Mouse (Mus musculus) midbrain, embryonic 14.5 days (tissue): ENCODE measurements at regions not wholly inside any gene's neighbourhood (a gene's known extent, or its start where the extent isn't known, plus 50 kb on each side); places are given as distances from the start of the nearest gene placed in this dataset.

Experiments
- ATAC-seq: fragments of 200-750 bp; cut with Nextera tagmentation; 2 replicates; pipeline ENCODE4 v1.8.0; 2017; ENCODE audit warnings: moderate number of reproducible peaks, moderate library complexity; ENCODE audit not compliant: low FRiP score, low TSS enrichment
- DNase-seq: peaks from one replicate; pipeline ENCODE4 v3.0.0-alpha.2; 2015
- H3K27ac ChIP-seq: fragments of 300-500 bp; sonication (generic); replicated peaks from 2 replicates; pipeline ENCODE4 v1.5.1; 2014; ENCODE audit warnings: mild to moderate bottlenecking, low read depth, low read length, moderate library complexity
- H3K27me3 ChIP-seq: fragments of 300-500 bp; sonication (generic); 2 replicates; pipeline ENCODE4 v1.6.1; 2014; ENCODE audit warnings: low read length, control low read depth, mixed read lengths; ENCODE audit not compliant: control insufficient read depth, insufficient read depth
- H3K36me3 ChIP-seq: fragments of 300-500 bp; sonication (generic); 2 replicates; pipeline ENCODE4 v1.6.1; 2014; ENCODE audit warnings: low read length, control low read depth; ENCODE audit not compliant: control insufficient read depth, insufficient read depth
- H3K4me1 ChIP-seq: fragments of 300-500 bp; sonication (generic); 2 replicates; pipeline ENCODE4 v1.6.1; 2014; ENCODE audit warnings: mild to moderate bottlenecking, antibody characterized with exemption, low read length, control low read depth; ENCODE audit not compliant: control insufficient read depth, insufficient read depth
- H3K4me2 ChIP-seq: fragments of 300-500 bp; sonication (generic); 2 replicates; pipeline ENCODE4 v1.6.1; 2014; ENCODE audit warnings: mild to moderate bottlenecking, low read length, moderate library complexity
- H3K4me3 ChIP-seq: fragments of 300-500 bp; sonication (generic); replicated peaks from 2 replicates; pipeline ENCODE4 v1.5.1; 2014; ENCODE audit warnings: low read depth, low read length
- H3K9ac ChIP-seq: fragments of 300-500 bp; sonication (generic); replicated peaks from 2 replicates; pipeline ENCODE4 v1.6.1; 2014; ENCODE audit warnings: mild to moderate bottlenecking, low read length, moderate library complexity
- H3K9me3 ChIP-seq: fragments of 300-500 bp; sonication (generic); 2 replicates; pipeline ENCODE4 v1.6.1; 2016; ENCODE audit warnings: low read length, control low read depth, mixed read lengths; ENCODE audit not compliant: control insufficient read depth
- WGBS: fragments of 180-500 bp; shearing (Covaris S2); extraction: QIAGEN DNeasy Blood & Tissue Kit; methylation state at CpG from one replicate; pipeline ENCODE4 v1.1.7; 2014; 5-methylcytosine and 5-hydroxymethylcytosine counted together

- no peak overlapping the region for H3K27ac ChIP-seq
- H3K4me1 ChIP-seq, result no peaks in the 10 kb centered on the region
- H3K9ac ChIP-seq, result no peak overlapping the region
- ATAC-seq, result no peak
- no peaks in the 10 kb centered on the region for H3K9me3 ChIP-seq
- no peaks in the 10 kb centered on the region for H3K36me3 ChIP-seq
- no peak for DNase-seq
- H3K27me3 ChIP-seq, result no peaks in the 10 kb centered on the region
- H3K4me2 ChIP-seq, result no peak overlapping the region
- WGBS, result 94% methylated on average over 3 of the region's 3 CpGs
- no peak overlapping the region for H3K4me3 ChIP-seq
Observed at GRCm38 (mm10) chr14:105950924-105951323, 54.3 kb upstream of the Spry2 start.

GRCm38 (mm10) chr14:105955082-105955481 is 58.5 kb upstream of the Spry2 start:
- ATAC-seq, result no peak
- H3K4me3 ChIP-seq, result no peak overlapping the region

GRCm38 (mm10) chr14:105956796-105957195 is 60.2 kb upstream of the Spry2 start:
- no peak for ATAC-seq
- Histone ChIP-seq H3K9me3 (no peaks in the 10 kb centered on the region), H3K4me1 (no peaks in the 10 kb centered on the region), H3K9ac (no peak overlapping the region), H3K4me3 (no peak overlapping the region), H3K27ac (no peak overlapping the region), H3K27me3 (no peaks in the 10 kb centered on the region), H3K4me2 (no peak overlapping the region), H3K36me3 (no peaks in the 10 kb centered on the region)
- WGBS, result 94% methylated on average over 4 of the region's 4 CpGs
- no peak for DNase-seq

More at GRCm38 (mm10) chr14:105955082-105955481, 58.5 kb upstream of the Spry2 start:
- Histone ChIP-seq H3K9me3 (no peaks in the 10 kb centered on the region), H3K9ac (no peak overlapping the region), H3K36me3 (no peaks in the 10 kb centered on the region), H3K4me1 (no peaks in the 10 kb centered on the region), H3K4me2 (no peak overlapping the region), H3K27ac (no peak overlapping the region), H3K27me3 (no peaks in the 10 kb centered on the region)
- WGBS, result 91% methylated on average over 11 of the region's 11 CpGs
- DNase-seq, result no peak

- H3K36me3 ChIP-seq, result no peaks in the 10 kb centered on the region
- H3K9me3 ChIP-seq, result no peaks in the 10 kb centered on the region
- DNase-seq, result no peak
- no peak overlapping the region for H3K27ac ChIP-seq
- no peak for ATAC-seq
- no peak overlapping the region for H3K9ac ChIP-seq
- WGBS, result 95% methylated on average over 7 of the region's 7 CpGs
- no peaks in the 10 kb centered on the region for H3K4me1 ChIP-seq
- H3K4me3 ChIP-seq, result no peak overlapping the region
- no peaks in the 10 kb centered on the region for H3K27me3 ChIP-seq
- H3K4me2 ChIP-seq, result no peak overlapping the region
Observed at GRCm38 (mm10) chr14:105958005-105958404, 61.4 kb upstream of the Spry2 start.

- DNase-seq (peak; percentile 15), ATAC-seq (no peak)
- no peaks in the 10 kb centered on the region for H3K4me1 ChIP-seq
- H3K4me2 ChIP-seq, result no peak overlapping the region
- H3K36me3 ChIP-seq, result no peaks in the 10 kb centered on the region
- H3K27ac ChIP-seq, result no peak overlapping the region
- no peak overlapping the region for H3K9ac ChIP-seq
- 81% methylated on average over 15 of the region's 15 CpGs for WGBS
- no peak overlapping the region for H3K4me3 ChIP-seq
- H3K9me3 ChIP-seq, result no peaks in the 10 kb centered on the region
- H3K27me3 ChIP-seq, result no peaks in the 10 kb centered on the region
Observed at GRCm38 (mm10) chr14:105979544-105980323, 83.1 kb upstream of the Spry2 start.

GRCm38 (mm10) chr14:105980324-105980680 is 83.7 kb upstream of the Spry2 start:
- H3K27me3 ChIP-seq, result no peaks in the 10 kb centered on the region
- 57% methylated on average over 5 of the region's 5 CpGs for WGBS
- H3K4me3 ChIP-seq, result no peak overlapping the region
- H3K36me3 ChIP-seq, result no peaks in the 10 kb centered on the region
- H3K4me1 ChIP-seq, result no peaks in the 10 kb centered on the region
- no peak overlapping the region for H3K27ac ChIP-seq
- DNase-seq (no peak), ATAC-seq (no peak)
- no peak overlapping the region for H3K9ac ChIP-seq
- no peak overlapping the region for H3K4me2 ChIP-seq
- H3K9me3 ChIP-seq, result no peaks in the 10 kb centered on the region

- H3K9ac ChIP-seq, result no peak overlapping the region
- 94% methylated on average over 4 of the region's 4 CpGs for WGBS
- H3K27ac ChIP-seq, result no peak overlapping the region
- H3K36me3 ChIP-seq, result no peaks in the 10 kb centered on the region
- DNase-seq (no peak), ATAC-seq (no peak)
- H3K4me3 ChIP-seq, result no peak overlapping the region
- no peaks in the 10 kb centered on the region for H3K27me3 ChIP-seq
- H3K4me2 ChIP-seq, result no peak overlapping the region
- no peaks in the 10 kb centered on the region for H3K4me1 ChIP-seq
- no peaks in the 10 kb centered on the region for H3K9me3 ChIP-seq
Observed at GRCm38 (mm10) chr14:105987341-105987882, 90.8 kb upstream of the Spry2 start.

GRCm38 (mm10) chr14:105988738-105989137 is 92.1 kb upstream of the Spry2 start:
- Histone ChIP-seq H3K9me3 (no peaks in the 10 kb centered on the region), H3K27me3 (no peaks in the 10 kb centered on the region), H3K4me1 (no peaks in the 10 kb centered on the region), H3K4me3 (no peak overlapping the region), H3K36me3 (no peaks in the 10 kb centered on the region), H3K9ac (no peak overlapping the region), H3K27ac (no peak overlapping the region), H3K4me2 (no peak overlapping the region)
- DNase-seq (no peak), ATAC-seq (no peak)

- ATAC-seq, result no peak
- no peak overlapping the region for H3K9ac ChIP-seq
- H3K9me3 ChIP-seq, result no peaks in the 10 kb centered on the region
- DNase-seq, result no peak
- no peaks in the 10 kb centered on the region for H3K36me3 ChIP-seq
- WGBS, result 90% methylated on average over 3 of the region's 3 CpGs
- no peaks in the 10 kb centered on the region for H3K27me3 ChIP-seq
- no peak overlapping the region for H3K27ac ChIP-seq
- H3K4me2 ChIP-seq, result no peak overlapping the region
- H3K4me1 ChIP-seq, result no peaks in the 10 kb centered on the region
- no peak overlapping the region for H3K4me3 ChIP-seq
Observed at GRCm38 (mm10) chr14:105993124-105993523, 96.5 kb upstream of the Spry2 start.
